Mouse (Mus musculus): ENCODE data around the gene Olfr341.

Olfr341 gene

DNA sequence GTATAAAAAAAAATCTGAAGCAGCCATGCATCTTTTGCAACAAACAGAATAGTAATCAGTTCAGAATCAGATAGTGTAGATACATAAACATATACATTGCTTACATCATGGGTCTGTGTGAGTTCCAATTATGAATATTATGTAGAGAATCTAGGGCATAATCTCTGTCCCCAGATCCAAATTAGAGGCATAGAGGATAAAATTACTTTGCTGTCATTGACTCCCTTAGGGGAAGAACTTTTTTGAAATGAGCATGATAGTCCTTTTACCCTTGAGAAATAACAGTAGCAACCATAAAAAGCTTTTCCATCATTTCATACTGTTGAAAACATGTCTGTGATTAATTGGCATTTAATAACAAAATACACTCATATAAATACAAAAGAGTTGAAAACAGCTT, at the start of gene Olfr341:
Olfr341 (minus strand) TSS at position 101 of the 400 bp plus-strand sequence.
- DNase-seq (ENCODE audit: low read depth, low spot score), result no peak

- no peak for DNase-seq (ENCODE audit: low read depth, low spot score)
These were observed 42.4 kb upstream of the Olfr341 start, which contains the start of gene Olfr342 for GRCm38 (mm10) chr2:36524698-36525097. Gene Olfr342, plus strand, starts transcription at chr2:36524998.

DNA sequence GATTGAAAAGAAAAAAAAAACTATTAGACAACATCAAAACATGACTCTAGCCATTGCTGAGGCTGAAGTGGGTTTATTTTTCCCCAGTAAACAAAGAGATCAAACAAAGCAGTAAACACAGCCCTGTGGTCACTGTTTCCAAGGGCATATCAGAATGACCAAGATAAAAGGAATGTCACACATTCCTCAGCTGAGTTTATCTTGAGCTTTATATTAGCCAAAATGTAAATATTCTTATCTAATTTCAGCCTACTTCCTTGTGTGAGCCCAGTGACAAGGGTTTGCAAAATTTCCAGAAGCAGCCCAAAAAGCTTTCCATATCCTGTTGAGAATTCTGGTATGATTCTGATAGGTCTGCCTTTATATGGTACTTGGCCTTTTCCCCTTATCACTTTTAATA, 8.6 kb downstream of the Olfr341 start:
- no peak for DNase-seq (ENCODE audit: low read depth, low spot score)

DNA sequence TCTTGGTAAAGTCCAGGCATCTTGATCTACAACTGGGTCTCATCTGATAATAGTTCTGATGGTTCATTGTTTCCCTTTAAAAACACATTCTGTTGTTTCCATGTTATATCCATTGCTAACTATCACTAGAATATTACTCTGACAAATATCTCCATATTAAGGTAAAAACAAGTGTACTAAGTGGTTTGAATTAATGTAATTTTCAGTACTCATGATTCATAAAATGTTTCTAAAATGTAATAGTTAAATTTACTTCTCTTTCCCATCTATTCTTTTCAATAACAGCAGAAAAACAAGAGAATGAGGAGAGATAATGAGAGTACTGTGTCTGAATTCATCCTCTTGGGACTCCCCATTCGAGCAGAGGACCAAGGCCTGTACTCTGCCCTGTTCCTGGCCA, 30.0 kb downstream of the Olfr341 start, which contains the start of gene Olfr340:
Olfr340 (plus strand) TSS at position 301 of the 400 bp plus-strand sequence.
- no peak for DNase-seq (ENCODE audit: low read depth, low spot score)
